ENCODE assay signal across 22 mouse cellular contexts in the genomic region with DNA sequence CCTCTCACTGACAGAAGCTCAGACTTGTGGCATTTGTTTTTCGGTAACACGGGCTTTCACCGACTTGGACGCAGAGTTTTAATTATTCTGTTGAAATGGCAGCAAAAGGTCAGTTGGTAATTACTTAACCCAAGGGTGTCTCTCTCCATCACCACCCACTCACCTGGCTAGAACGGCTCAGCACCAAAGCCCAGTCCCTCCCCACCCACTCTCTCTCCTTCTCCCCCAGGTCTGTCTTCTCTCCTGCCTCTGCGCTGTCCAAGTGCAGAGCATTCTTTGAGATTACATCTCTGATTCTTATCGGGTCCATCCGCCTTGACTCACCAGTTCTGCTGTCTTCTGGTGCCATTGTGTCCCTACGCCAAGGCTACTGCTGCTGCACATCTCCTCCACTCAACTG. TPM values are rescaled to one million over a fixed set of nuclear protein-coding genes. Genes with fewer than 3 reads are reported as not detected.
DNase-seq lines count a peak whose midpoint lies in the region; ATAC-seq and TF ChIP-seq lines count a peak whose summit lies in the region.
"Had no signal": no experiment of that assay in that cellular context is flagged by ENCODE, and none has a peak within 500 bp of the region (broad histone marks: within the 10 kb centered on the region; RNA-seq: fewer than 3 reads in every experiment).

No protein-coding gene starts in this region.

- DNase-seq in forebrain, embryonic 11.5 days (ENCODE audit: low spot score): peak; percentile 23
- no peak for DNase-seq in frontal cortex, postnatal 10 days (ENCODE audit: low spot score in 2 of 2)
- DNase-seq in liver, adult 2 months (ENCODE audit: extremely low read depth, low read depth, low spot score): peak; percentile 58
- DNase-seq in liver, embryonic 11.5 days (ENCODE audit: low spot score): no peak
- peak; percentile 98 for DNase-seq in fat pad, adult 2 months (ENCODE audit: extremely low read depth, low read depth, low spot score)
- no peak for DNase-seq in hindbrain, embryonic 10.5 days (ENCODE audit: low spot score)
- DNase-seq: adrenal gland, adult 2 months; adrenal gland, adult 8-10 months; adrenal gland, postnatal 10 days; adrenal gland, postnatal 14 days; adrenal gland, postnatal 25 days; adrenal gland, postnatal 36 days; B cell, adult 2 months; cerebellum, adult 11 months; cerebellum, adult 11-12 months had no signal

- H3K4me1 ChIP-seq in forebrain, embryonic 11.5 days (replicated peaks; ENCODE audit: control insufficient read depth, insufficient read depth, low read length): no peaks in the 10 kb centered on the region
- no peaks in the 10 kb centered on the region for H3K4me1 ChIP-seq in forebrain, embryonic 12.5 days
- H3K4me1 ChIP-seq in liver, adult 2 months (ENCODE audit: control insufficient read depth, insufficient read depth, low read length): peaks cover 25% of the 10 kb centered on the region
- no peaks in the 10 kb centered on the region for H3K4me1 ChIP-seq in liver, embryonic 11.5 days (replicated peaks; ENCODE audit: control insufficient read depth, insufficient read depth, low read length)
- no peaks in the 10 kb centered on the region for H3K4me1 ChIP-seq in hindbrain, embryonic 10.5 days (replicated peaks)

- no peak overlapping the region for H3K4me2 ChIP-seq in forebrain, embryonic 11.5 days (ENCODE audit: low read depth, low read length, severe bottlenecking)
- H3K4me2 ChIP-seq in forebrain, embryonic 12.5 days: no peak overlapping the region
- H3K4me2 ChIP-seq in liver, embryonic 11.5 days: no peak overlapping the region

- H3K27ac ChIP-seq in forebrain, embryonic 11.5 days (ENCODE audit: low read depth, low read length): no peak overlapping the region
- no peak overlapping the region for H3K27ac ChIP-seq in forebrain, embryonic 12.5 days
- H3K27ac ChIP-seq in liver, adult 2 months (replicated peaks; ENCODE audit: insufficient read depth, low read depth, low read length): peak overlapping the region; percentile 23
- H3K27ac ChIP-seq in liver, embryonic 11.5 days (ENCODE audit: low read depth, low read length): no peak overlapping the region
- H3K27ac ChIP-seq in hindbrain, embryonic 10.5 days: no peak overlapping the region

- H3K27me3 ChIP-seq in forebrain, embryonic 11.5 days (ENCODE audit: control insufficient read depth, insufficient read depth, low read length): no peaks in the 10 kb centered on the region
- H3K27me3 ChIP-seq in forebrain, embryonic 12.5 days: no peaks in the 10 kb centered on the region
- H3K27me3 ChIP-seq in liver, adult 2 months (ENCODE audit: control insufficient read depth, insufficient read depth, low read length): no peaks in the 10 kb centered on the region
- H3K27me3 ChIP-seq in liver, embryonic 11.5 days (replicated peaks; ENCODE audit: control insufficient read depth, insufficient read depth, low read length): no peaks in the 10 kb centered on the region
- no peaks in the 10 kb centered on the region for H3K27me3 ChIP-seq in hindbrain, embryonic 10.5 days (ENCODE audit: insufficient read depth, poor library complexity, severe bottlenecking)
- H3K27me3 ChIP-seq: CH12.LX, Patski had no signal

- H3K36me3 ChIP-seq in forebrain, embryonic 11.5 days (ENCODE audit: control insufficient read depth, insufficient read depth, low read length): peaks cover 2% of the 10 kb centered on the region; the same call in 1 of the 2 replicates
- peaks cover 59% of the 10 kb centered on the region for H3K36me3 ChIP-seq in forebrain, embryonic 12.5 days (replicated peaks)
- H3K36me3 ChIP-seq in liver, adult 2 months (ENCODE audit: control insufficient read depth, insufficient read depth, low read length): peaks cover 40% of the 10 kb centered on the region
- peaks cover 22% of the 10 kb centered on the region for H3K36me3 ChIP-seq in liver, embryonic 11.5 days (ENCODE audit: control insufficient read depth, insufficient read depth, low read length)
- H3K36me3 ChIP-seq in hindbrain, embryonic 10.5 days: peaks cover 73% of the 10 kb centered on the region

- H3K9ac ChIP-seq in forebrain, embryonic 11.5 days (ENCODE audit: low read length): no peak overlapping the region
- no peak overlapping the region for H3K9ac ChIP-seq in forebrain, embryonic 12.5 days
- H3K9ac ChIP-seq in liver, adult 2 months (ENCODE audit: low read depth, low read length): peak overlapping the region; percentile 10; the same call in 1 of the 2 replicates
- no peak overlapping the region for H3K9ac ChIP-seq in liver, embryonic 11.5 days (ENCODE audit: low read depth, low read length)

- TF ChIP-seq POLR2A in liver, adult 2 months (IDR thresholded peaks at IDR 0.05; ENCODE audit: extremely low read depth, insufficient read depth, low read length): no peak

- no peaks in the 10 kb centered on the region for H3K9me3 ChIP-seq in forebrain, embryonic 11.5 days (ENCODE audit: control insufficient read depth, low read length)
- H3K9me3 ChIP-seq in forebrain, embryonic 12.5 days: no peaks in the 10 kb centered on the region
- no peaks in the 10 kb centered on the region for H3K9me3 ChIP-seq in liver, embryonic 11.5 days (ENCODE audit: control insufficient read depth, low read length)
- no peaks in the 10 kb centered on the region for H3K9me3 ChIP-seq in hindbrain, embryonic 10.5 days
- H3K9me3 ChIP-seq: G1E had no signal

- peaks cover 31% of the 10 kb centered on the region; the same call in 1 of the 2 replicates for H3K79me2 ChIP-seq in liver, adult 2 months (ENCODE audit: control insufficient read depth, insufficient read depth, low read length)

- no peak for ATAC-seq in forebrain, embryonic 11.5 days (replicated peaks; ENCODE audit: low FRiP score)
- ATAC-seq in forebrain, embryonic 12.5 days (ENCODE audit: low FRiP score): no peak
- ATAC-seq in frontal cortex, adult (ENCODE audit: low TSS enrichment): peak; percentile 43
- ATAC-seq in liver, embryonic 11.5 days (replicated peaks; ENCODE audit: low FRiP score): no peak
- ATAC-seq: activated CD4-positive, CD25-positive, alpha-beta regulatory T cell, adult 4 months; CD4-positive, CD25-positive, alpha-beta regulatory T cell, adult 4 months; Patski had no signal

- H3K4me3 ChIP-seq in forebrain, embryonic 11.5 days (ENCODE audit: low read depth, low read length): no peak overlapping the region
- no peak overlapping the region for H3K4me3 ChIP-seq in forebrain, embryonic 12.5 days (replicated peaks)
- H3K4me3 ChIP-seq in liver, adult 2 months (ENCODE audit: insufficient read depth, low read depth, low read length): no peak overlapping the region
- no peak overlapping the region for H3K4me3 ChIP-seq in liver, embryonic 11.5 days (ENCODE audit: low read depth, low read length)
- no peak overlapping the region for H3K4me3 ChIP-seq in hindbrain, embryonic 10.5 days

- no peak for TF ChIP-seq CTCF in liver, adult 2 months (IDR thresholded peaks at IDR 0.05; ENCODE audit: low read depth, low read length)

- WGBS in forebrain, embryonic 11.5 days: 94% methylated on average over 9 of the region's 9 CpGs
- 93% methylated on average over 9 of the region's 9 CpGs for WGBS in forebrain, embryonic 12.5 days
- WGBS in liver, adult 2 months: 50% methylated on average over 9 of the region's 9 CpGs
- WGBS in liver, embryonic 11.5 days: 94% methylated on average over 9 of the region's 9 CpGs
- 94% methylated on average over 9 of the region's 9 CpGs for WGBS in hindbrain, embryonic 10.5 days

RNA-seq across cellular contexts. Expression of a gene that starts 11.9 kb away (rescaled TPM):
- polyA plus RNA-seq in forebrain, embryonic 11.5 days (2014; fragmentation: Nextera tagmentation; extraction: Ambion mirVana): 137 and 139 TPM in 2 replicates
- polyA plus RNA-seq in forebrain, embryonic 12.5 days (2016; fragmentation: Nextera tagmentation; extraction: Ambion mirVana): 160 and 169 TPM in 2 replicates
- total RNA-seq in liver, adult 2 months (2014; rRNA removed): 159 and 205 TPM in 2 replicates
- polyA plus RNA-seq in liver, adult 2 months (2012; rRNA removed): 209 and 211 TPM in 2 replicates
- 129 TPM in 2 replicates for polyA plus RNA-seq in liver, embryonic 11.5 days (2014; fragmentation: Nextera tagmentation; extraction: Ambion mirVana)
- 148 and 166 TPM in 2 replicates for polyA plus RNA-seq in hindbrain, embryonic 10.5 days (2016; fragmentation: Nextera tagmentation; extraction: Ambion mirVana)

RNA-seq across cellular contexts. Expression of a gene that starts 14.7 kb away (rescaled TPM):
- polyA plus RNA-seq in forebrain, embryonic 11.5 days (2014; fragmentation: Nextera tagmentation; extraction: Ambion mirVana): 25.8 and 26.4 TPM in 2 replicates
- 24.8 and 25.9 TPM in 2 replicates for polyA plus RNA-seq in forebrain, embryonic 12.5 days (2016; fragmentation: Nextera tagmentation; extraction: Ambion mirVana)
- 46.2 and 54.8 TPM in 2 replicates for total RNA-seq in liver, adult 2 months (2014; rRNA removed)
- 11.6 and 13.7 TPM in 2 replicates for polyA plus RNA-seq in liver, adult 2 months (2012; rRNA removed)
- polyA plus RNA-seq in liver, embryonic 11.5 days (2014; fragmentation: Nextera tagmentation; extraction: Ambion mirVana): 18.2 and 21.0 TPM in 2 replicates
- polyA plus RNA-seq in hindbrain, embryonic 10.5 days (2016; fragmentation: Nextera tagmentation; extraction: Ambion mirVana): 15.5 and 20.0 TPM in 2 replicates

RNA-seq across cellular contexts. Expression of a gene that starts 47.8 kb away (rescaled TPM):
- 139 and 150 TPM in 2 replicates for polyA plus RNA-seq in forebrain, embryonic 11.5 days (2014; fragmentation: Nextera tagmentation; extraction: Ambion mirVana)
- 136 and 153 TPM in 2 replicates for polyA plus RNA-seq in forebrain, embryonic 12.5 days (2016; fragmentation: Nextera tagmentation; extraction: Ambion mirVana)
- 5.3 and 6.2 TPM in 2 replicates for total RNA-seq in liver, adult 2 months (2014; rRNA removed)
- polyA plus RNA-seq in liver, adult 2 months (2012; rRNA removed): 8.0 and 9.5 TPM in 2 replicates
- polyA plus RNA-seq in liver, embryonic 11.5 days (2014; fragmentation: Nextera tagmentation; extraction: Ambion mirVana): 34.7 and 41.6 TPM in 2 replicates
- polyA plus RNA-seq in hindbrain, embryonic 10.5 days (2016; fragmentation: Nextera tagmentation; extraction: Ambion mirVana): 115 and 147 TPM in 2 replicates
- polyA plus RNA-seq: G1E had no signal

Comparison
In these comparisons a context has a peak if more than half of its experiments do, and no peak if none do; other contexts are left out.
1. DNase-seq: peak in forebrain, embryonic 11.5 days (single experiment), liver, adult 2 months (single experiment) and fat pad, adult 2 months (single experiment); none in frontal cortex, postnatal 10 days (0 of 2), liver, embryonic 11.5 days (single experiment) and hindbrain, embryonic 10.5 days (single experiment).